Mouse (Mus musculus) MEL (cell line): ENCODE data around the gene Zfp536. TPM values are rescaled to one million over a fixed set of nuclear protein-coding genes. Genes with fewer than 3 reads are reported as not detected.

Experiments
- DNase-seq: peaks from one replicate; pipeline ENCODE4 v3.0.0; 2011; ENCODE audit warnings: low read depth, low spot score
- H3K27ac ChIP-seq: 2 replicates; pipeline ENCODE4 v1.5.1; 2012; ENCODE audit warnings: low read depth, mild to moderate bottlenecking, control low read depth, low read length, moderate library complexity; ENCODE audit not compliant: control insufficient read depth
- H3K27me3 ChIP-seq, 2 experiments: fragments of 150-350 bp in 1 of 2; sonication (generic) in 1 of 2; 2 replicates each; pipeline ENCODE4 v1.6.1; 2012; ENCODE audit warnings: low read length in 2 of 2, mild to moderate bottlenecking in 2 of 2, improper control_type of control experiment in 1 of 2, moderate library complexity in 1 of 2; ENCODE audit not compliant: insufficient read depth in 2 of 2, control insufficient read depth in 1 of 2
- H3K36me3 ChIP-seq, 2 experiments: 2 replicates each; pipeline ENCODE4 v1.6.1; 2012 to 2014; ENCODE audit warnings: low read length in 2 of 2, improper control_type of control experiment in 1 of 2, inconsistent platforms in 1 of 2, mild to moderate bottlenecking in 1 of 2; ENCODE audit not compliant: insufficient read depth in 2 of 2, control insufficient read depth in 1 of 2
- H3K4me1 ChIP-seq, 2 experiments: fragments of 150-350 bp in 1 of 2; sonication (generic) in 1 of 2; 2 replicates each; pipeline ENCODE4 v1.6.1; 2012; ENCODE audit warnings: low read length in 2 of 2, improper control_type of control experiment in 1 of 2, mild to moderate bottlenecking in 1 of 2; ENCODE audit not compliant: insufficient read depth in 2 of 2, control insufficient read depth in 1 of 2
- H3K4me3 ChIP-seq, 2 experiments: fragments of 150-350 bp in 1 of 2; sonication (generic) in 1 of 2; 2 replicates each; pipeline ENCODE4 v1.5.1; 2012; ENCODE audit warnings: low read depth in 2 of 2, low read length in 2 of 2, mild to moderate bottlenecking in 2 of 2, moderate library complexity in 2 of 2, control low read depth in 1 of 2, improper control_type of control experiment in 1 of 2; ENCODE audit not compliant: control insufficient read depth in 1 of 2, insufficient read depth in 1 of 2
- H3K79me2 ChIP-seq: 2 replicates; pipeline ENCODE4 v1.6.1; 2012; ENCODE audit warnings: mild to moderate bottlenecking, low read length, moderate library complexity; ENCODE audit not compliant: control insufficient read depth, poor library complexity, insufficient read depth
- H3K9ac ChIP-seq: 2 replicates; pipeline ENCODE4 v1.6.1; 2012; ENCODE audit warnings: low read depth, mild to moderate bottlenecking, control low read depth, low read length, moderate library complexity; ENCODE audit not compliant: control insufficient read depth, poor library complexity, severe bottlenecking
- H3K9me3 ChIP-seq: fragments of 150-350 bp; sonication (generic); replicated peaks from 2 replicates; pipeline ENCODE4 v1.6.1; 2012; ENCODE audit warnings: mild to moderate bottlenecking, low read length, improper control_type of control experiment, moderate library complexity; ENCODE audit not compliant: insufficient read depth
- BHLHE40 ChIP-seq: IDR thresholded peaks from 2 replicates; pipeline ENCODE4 v1.6.1; 2012; ENCODE audit warnings: low read depth, mild to moderate bottlenecking, inconsistent platforms, low read length, improper control_type of control experiment, borderline replicate concordance
- CHD2 ChIP-seq: IDR thresholded peaks from 2 replicates; pipeline ENCODE4 v1.6.1; 2011; ENCODE audit warnings: low read length, improper control_type of control experiment
- E2F4 ChIP-seq: IDR thresholded peaks from 2 replicates; pipeline ENCODE4 v1.6.1; 2011; ENCODE audit warnings: low read depth, low read length, improper control_type of control experiment, borderline replicate concordance
- ELF1 ChIP-seq: IDR thresholded peaks from 2 replicates; pipeline ENCODE4 v1.6.1; 2014; ENCODE audit warnings: low read depth, mild to moderate bottlenecking, inconsistent platforms, low read length, improper control_type of control experiment, moderate library complexity
- HCFC1 ChIP-seq: IDR thresholded peaks from 2 replicates; pipeline ENCODE4 v1.6.1; 2012; ENCODE audit warnings: low read depth, mild to moderate bottlenecking, inconsistent platforms, low read length, improper control_type of control experiment, moderate library complexity
- JUND ChIP-seq: IDR thresholded peaks from 2 replicates; pipeline ENCODE4 v1.6.1; 2011; ENCODE audit warnings: low read depth, mild to moderate bottlenecking, improper control_type of control experiment, low read length
- KAT2A ChIP-seq: conservative IDR thresholded peaks from 2 replicates; pipeline ENCODE4 v1.6.1; 2012; ENCODE audit warnings: low read depth, low read length, improper control_type of control experiment, inconsistent platforms
- MYB ChIP-seq: IDR thresholded peaks from 2 replicates; pipeline ENCODE4 v1.6.1; 2011; ENCODE audit warnings: mild to moderate bottlenecking, low read depth, low read length, improper control_type of control experiment
- NRF1 ChIP-seq: IDR thresholded peaks from 2 replicates; pipeline ENCODE4 v1.6.1; 2014; ENCODE audit warnings: low read depth, mild to moderate bottlenecking, inconsistent platforms, low read length, improper control_type of control experiment, moderate library complexity; ENCODE audit not compliant: poor library complexity, insufficient read depth, severe bottlenecking
- RCOR1 ChIP-seq: IDR thresholded peaks from 2 replicates; pipeline ENCODE4 v1.6.1; 2012; ENCODE audit warnings: low read depth, mild to moderate bottlenecking, inconsistent platforms, low read length, improper control_type of control experiment
- SIN3A ChIP-seq: IDR thresholded peaks from 2 replicates; pipeline ENCODE4 v1.6.1; 2012; ENCODE audit warnings: low read length, improper control_type of control experiment, inconsistent platforms
- SMC3 ChIP-seq: IDR thresholded peaks from 2 replicates; pipeline ENCODE4 v1.6.1; 2011; ENCODE audit warnings: low read depth, low read length, improper control_type of control experiment
- TAL1 ChIP-seq: IDR thresholded peaks from 2 replicates; pipeline ENCODE4 v1.6.1; 2012; ENCODE audit warnings: mild to moderate bottlenecking, inconsistent platforms, low read length, moderate library complexity, mixed read lengths
- TCF12 ChIP-seq: IDR thresholded peaks from 2 replicates; pipeline ENCODE4 v1.6.1; 2014; ENCODE audit warnings: low read depth, mild to moderate bottlenecking, inconsistent platforms, low read length, improper control_type of control experiment, moderate library complexity
- UBTF ChIP-seq: IDR thresholded peaks from 2 replicates; pipeline ENCODE4 v1.6.1; 2012; ENCODE audit warnings: low read depth, mild to moderate bottlenecking, inconsistent platforms, low read length, improper control_type of control experiment, moderate library complexity, borderline replicate concordance; ENCODE audit not compliant: insufficient read depth
- USF1 ChIP-seq: IDR thresholded peaks from 2 replicates; pipeline ENCODE4 v1.6.1; 2014; ENCODE audit warnings: low read depth, mild to moderate bottlenecking, inconsistent platforms, low read length, improper control_type of control experiment, moderate library complexity
- polyA plus RNA-seq, 2 experiments: library from polyadenylated mRNA; stranded (reverse) in 1 of 2; unstranded in 1 of 2; fragments of >175 nt in 1 of 2; fragments of >200 nt in 1 of 2; gene quantifications; 2 replicates each; pipeline versions ENCODE4 v1.2.1 to v1.2.4; 2012; ENCODE audit warnings: low replicate concordance in 2 of 2, low read depth in 1 of 2; ENCODE audit not compliant: insufficient read length in 2 of 2, insufficient read depth in 1 of 2, missing spikeins in 1 of 2
- total RNA-seq: library from RNA; depleted of rRNA; stranded (reverse); fragments of 300-350 nt; gene quantifications from 2 replicates; pipeline ENCODE4 v1.2.3, GENCODE M21; 2012

The Zfp536 gene
- total and polyA plus RNA-seq, 3 experiments = not detected

DNA sequence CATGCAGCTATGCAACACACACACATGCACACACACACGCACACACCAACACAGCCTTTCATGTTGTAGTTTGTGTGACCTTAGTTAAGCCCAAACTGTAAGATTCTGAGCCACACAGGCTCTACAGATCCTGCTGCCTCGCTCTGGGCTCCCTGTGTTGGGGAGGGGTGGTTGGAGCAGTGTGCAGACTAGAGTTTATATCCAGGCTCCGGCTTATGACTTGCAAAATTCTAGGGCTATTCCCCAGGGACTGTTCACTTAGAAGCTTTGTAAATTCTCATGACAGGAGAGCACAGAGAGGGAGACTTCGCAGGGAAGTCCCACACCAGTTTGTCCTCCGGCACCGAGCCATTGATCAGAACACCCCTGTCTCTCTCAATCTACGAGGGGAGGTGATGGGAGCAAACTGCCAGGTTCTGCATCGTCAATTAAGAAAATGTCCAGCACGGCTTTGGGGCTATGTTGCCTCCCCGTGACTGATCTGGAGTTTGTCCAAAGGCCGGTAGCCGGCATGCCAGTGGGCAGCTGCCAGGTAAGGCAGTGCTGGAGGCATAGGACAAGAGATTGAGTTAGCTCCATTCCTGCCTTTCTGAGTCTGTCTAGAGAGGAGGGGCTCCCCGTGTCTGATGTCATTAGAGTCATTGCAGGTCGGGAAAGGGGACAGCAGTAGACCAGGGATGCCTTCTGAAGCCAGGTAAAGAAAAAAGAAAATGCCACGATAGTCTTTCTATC lies 54.6 kb downstream of the Zfp536 start:
- H3K27ac ChIP-seq = no peak overlapping the region
- H3K9me3 ChIP-seq = no peaks in the 10 kb centered on the region
- TF ChIP-seq UBTF (no peak), NRF1 (no peak), TAL1 (no peak), HCFC1 (no peak), ELF1 (no peak), JUND (no peak), USF1 (no peak), RCOR1 (no peak), TCF12 (no peak), CHD2 (no peak), MYB (no peak), SIN3A (no peak), KAT2A (no peak), BHLHE40 (no peak), SMC3 (no peak)
- H3K9ac ChIP-seq = no peak overlapping the region
- no peak overlapping the region for H3K4me3 ChIP-seq
- H3K79me2 ChIP-seq = no peaks in the 10 kb centered on the region
- no peaks in the 10 kb centered on the region for H3K27me3 ChIP-seq
- DNase-seq = no peak
- H3K4me1 ChIP-seq = no peaks in the 10 kb centered on the region
- no peaks in the 10 kb centered on the region for H3K36me3 ChIP-seq

GRCm38 (mm10) chr7:37717071-37717470 lies 56.4 kb downstream of the Zfp536 start:
- H3K4me1 ChIP-seq = no peaks in the 10 kb centered on the region
- no peaks in the 10 kb centered on the region for H3K27me3 ChIP-seq
- TF ChIP-seq E2F4 (no peak), ELF1 (no peak)
- no peaks in the 10 kb centered on the region for H3K9me3 ChIP-seq
- H3K27ac ChIP-seq = no peak overlapping the region
- no peak for DNase-seq
- H3K79me2 ChIP-seq = no peaks in the 10 kb centered on the region
- H3K9ac ChIP-seq = no peak overlapping the region
- no peaks in the 10 kb centered on the region for H3K36me3 ChIP-seq
- H3K4me3 ChIP-seq = no peak overlapping the region
